Mouse (Mus musculus) E14TG2a.4 (cell line): ENCODE measurements around the gene Spry1.

ENCODE experiments used
- CTCF ChIP-seq: conservative IDR thresholded peaks from 2 replicates; pipeline ENCODE4 v1.5.1; 2014; ENCODE audit warnings: low read length
- POU5F1 ChIP-seq: IDR thresholded peaks from 2 replicates; pipeline ENCODE4 v1.6.1; 2014; ENCODE audit warnings: low read length, borderline replicate concordance

GRCm38 (mm10) chr3:37667736-37668135 is 28.0 kb downstream of the Spry1 start:
- no peak for TF ChIP-seq CTCF
- no peak for TF ChIP-seq POU5F1
